Mouse (Mus musculus): ENCODE data around the gene Gaa.
A peak's percentile ranks its signal among the peaks of the same experiment; 100 is the strongest.

Gaa gene

GRCm38 (mm10) chr11:119300986-119301385, 33.3 kb downstream of the Gaa start:
- DNase-seq (ENCODE audit: low read depth, low spot score), result no peak

GRCm38 (mm10) chr11:119304904-119305712, 37.4 kb downstream of the Gaa start:
- peak; percentile 49 for DNase-seq (ENCODE audit: low read depth, low spot score)

GRCm38 (mm10) chr11:119306762-119307657, 39.3 kb downstream of the Gaa start:
- DNase-seq (ENCODE audit: low read depth, low spot score), result no peak

- DNase-seq (ENCODE audit: low read depth, low spot score), result no peak
Observed at GRCm38 (mm10) chr11:119307658-119307867, 39.9 kb downstream of the Gaa start, which contains the start of gene Card14. Gene Card14 (plus strand): TSS chr11:119307768.

GRCm38 (mm10) chr11:119307916-119308315, 40.2 kb downstream of the Gaa start:
- DNase-seq (ENCODE audit: low read depth, low spot score), result peak; percentile 20

GRCm38 (mm10) chr11:119310621-119311020, 42.9 kb downstream of the Gaa start:
- DNase-seq (ENCODE audit: low read depth, low spot score), result no peak

GRCm38 (mm10) chr11:119314252-119314936, 46.7 kb downstream of the Gaa start:
- no peak for DNase-seq (ENCODE audit: low read depth, low spot score)

GRCm38 (mm10) chr11:119316720-119317119, 49.0 kb downstream of the Gaa start:
- no peak for DNase-seq (ENCODE audit: low read depth, low spot score)

- DNase-seq (ENCODE audit: low read depth, low spot score), result no peak
Observed at GRCm38 (mm10) chr11:119322521-119322920, 54.8 kb downstream of the Gaa start.

GRCm38 (mm10) chr11:119325068-119325467, 57.4 kb downstream of the Gaa start:
- no peak for DNase-seq (ENCODE audit: low read depth, low spot score)

GRCm38 (mm10) chr11:119330592-119330991, 62.9 kb downstream of the Gaa start:
- DNase-seq (ENCODE audit: low read depth, low spot score), result no peak

GRCm38 (mm10) chr11:119331970-119332369, 64.3 kb downstream of the Gaa start:
- no peak for DNase-seq (ENCODE audit: low read depth, low spot score)

Measured in embryo, embryonic 11.5 days (tissue).